Mouse (Mus musculus) NIH3T3 (cell line): Measurements from ENCODE around the gene Cc2d1b.
A peak's percentile ranks its signal among the peaks of the same experiment; 100 is the strongest.

ENCODE experiments used
- DNase-seq: peaks from one replicate; pipeline ENCODE4 v3.0.0-alpha.2; 2012; ENCODE audit warnings: low read depth

Cc2d1b gene

GRCm38 (mm10) chr4:108638752-108639151, 19.0 kb downstream of the Cc2d1b start:
- no peak for DNase-seq

DNA sequence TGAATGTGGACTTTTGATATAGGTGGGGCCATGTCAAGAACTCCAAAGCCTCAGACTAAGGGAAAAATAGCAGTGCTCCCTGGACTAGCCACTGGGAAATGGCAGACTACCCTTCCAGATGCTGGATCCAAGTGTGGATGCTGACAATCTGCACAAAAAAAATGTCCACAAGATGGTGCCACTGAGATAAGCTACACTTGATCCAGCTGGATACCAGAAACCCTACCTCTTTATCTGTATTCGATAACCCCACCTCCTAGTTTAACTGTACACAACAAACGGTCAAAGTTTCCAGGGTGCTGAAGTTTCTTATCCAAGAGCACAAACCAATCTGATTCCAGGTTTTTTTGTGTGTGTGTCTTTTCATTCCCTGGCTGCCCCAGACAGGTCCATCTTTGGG, 44.7 kb downstream of the Cc2d1b start:
- DNase-seq = peak; percentile 70
